Mouse (Mus musculus) liver, adult 2 months (tissue): ENCODE data around the gene Lamp1.

ENCODE experiments used
- CTCF ChIP-seq: fragments of 200-500 bp; IDR thresholded peaks from 2 replicates; pipeline ENCODE4 v1.5.1; 2011; ENCODE audit warnings: low read depth, low read length, control low read depth
- POLR2A ChIP-seq: fragments of 200-500 bp; IDR thresholded peaks from 2 replicates; pipeline ENCODE4 v1.6.1; 2011; ENCODE audit warnings: low read length, control low read depth; ENCODE audit not compliant: insufficient read depth; ENCODE audit errors: extremely low read depth

GRCm38 (mm10) chr8:13155358-13155757 is 3.6 kb upstream of the Lamp1 start:
- TF ChIP-seq POLR2A (no peak), CTCF (no peak)
